Mouse (Mus musculus) testis, adult 2 months (tissue): Measurements from ENCODE around the gene Phf10.

ENCODE experiments used
- CTCF ChIP-seq: fragments of 200-500 bp; IDR thresholded peaks from 2 replicates; pipeline ENCODE4 v1.5.1; 2012; ENCODE audit warnings: low read depth, mild to moderate bottlenecking, inconsistent platforms, low read length, moderate library complexity; ENCODE audit not compliant: control insufficient read depth, insufficient read depth, insufficient replicate concordance
- POLR2A ChIP-seq: fragments of 200-500 bp; IDR thresholded peaks from 2 replicates; pipeline ENCODE4 v1.6.1; 2012; ENCODE audit warnings: low read depth, mild to moderate bottlenecking, inconsistent platforms, low read length, moderate library complexity; ENCODE audit not compliant: control insufficient read depth

GRCm38 (mm10) chr17:14930697-14931096 lies 30.4 kb downstream of the Phf10 start:
- TF ChIP-seq CTCF (no peak), POLR2A (no peak)
